Mouse (Mus musculus): ENCODE results near the gene Ubap1. TPM values are rescaled to one million over a fixed set of nuclear protein-coding genes. Genes with fewer than 3 reads are reported as not detected.

Ubap1 gene
- polyA plus RNA-seq, 1 experiment from 2014 or later, result 42.6 TPM

- in situ Hi-C loops (cut with MboI; ENCODE audit: low pct_unique_long_range_greater_than_20kb), result no loop called here
- no peaks in the 10 kb centered on the region for H3K27me3 ChIP-seq
- no peak for DNase-seq (ENCODE audit: low read depth, low spot score)
- no peak for TF ChIP-seq CTCF (IDR thresholded peaks at IDR 0.05)
- ATAC-seq, result no peak
- ChIA-PET POLR2A (no interaction called here), CTCF (interaction anchor here (1.2 to 2.0 kb wide), 4 partner anchors 9 to 41 kb away, joined by 3 to 6 read pairs (median 4); no protein-coding TSS in a partner anchor)
Observed at GRCm38 (mm10) chr4:41407353-41407752, 58.6 kb downstream of the Ubap1 start.

- no peak for TF ChIP-seq CTCF (IDR thresholded peaks at IDR 0.05)
- POLR2A ChIA-PET, result no interaction called here
- H3K27me3 ChIP-seq, result no peaks in the 10 kb centered on the region
- CTCF ChIA-PET, result no interaction called here
- in situ Hi-C loops (cut with MboI; ENCODE audit: low pct_unique_long_range_greater_than_20kb), result no loop called here
- DNase-seq (ENCODE audit: low read depth, low spot score) (no peak), ATAC-seq (no peak)
Observed at GRCm38 (mm10) chr4:41409341-41409740, 60.5 kb downstream of the Ubap1 start.

GRCm38 (mm10) chr4:41416966-41417365, 68.2 kb downstream of the Ubap1 start:
- in situ Hi-C loops (cut with MboI; ENCODE audit: low pct_unique_long_range_greater_than_20kb), result no loop called here
- POLR2A ChIA-PET, result no interaction called here
- CTCF ChIA-PET, result no interaction called here
- DNase-seq (ENCODE audit: low read depth, low spot score) (no peak), ATAC-seq (no peak)
- H3K27me3 ChIP-seq, result no peaks in the 10 kb centered on the region
- no peak for TF ChIP-seq CTCF (IDR thresholded peaks at IDR 0.05)

GRCm38 (mm10) chr4:41438931-41439330, 90.1 kb downstream of the Ubap1 start:
- no peak for DNase-seq (ENCODE audit: low read depth, low spot score)

More at GRCm38 (mm10) chr4:41438931-41439330, 90.1 kb downstream of the Ubap1 start:
- TF ChIP-seq CTCF (IDR thresholded peaks at IDR 0.05), result no peak
- no peaks in the 10 kb centered on the region for H3K27me3 ChIP-seq
- ATAC-seq, result no peak
- CTCF ChIA-PET, result no interaction called here
- in situ Hi-C loops (cut with MboI; ENCODE audit: low pct_unique_long_range_greater_than_20kb), result no loop called here
- POLR2A ChIA-PET, result no interaction called here

Other genes with a start within 250 kb of the Ubap1 start
- 18.8 TPM for gene Nol6, start 224.5 kb upstream of the Ubap1 start, polyA plus RNA-seq (2021)
- gene Ube2r2, start 213.3 kb upstream of the Ubap1 start, polyA plus RNA-seq (2021), result 115 TPM
- 54.1 TPM for gene Ubap2, start 73.9 kb upstream of the Ubap1 start, polyA plus RNA-seq (2021)
- 25.9 TPM for gene Dcaf12, start 34.1 kb upstream of the Ubap1 start, polyA plus RNA-seq (2021)
- gene Kif24, start 115.9 kb downstream of the Ubap1 start, polyA plus RNA-seq (2021), result 3.5 TPM
- gene Nudt2, start 116.2 kb downstream of the Ubap1 start, polyA plus RNA-seq (2021), result 31.0 TPM
- 6.2 TPM for gene AI464131, start 154.1 kb downstream of the Ubap1 start, polyA plus RNA-seq (2021)
- 0.21 TPM for gene 1110017D15Rik, start 168.3 kb downstream of the Ubap1 start, polyA plus RNA-seq (2021)
- gene Fam219a, start 220.5 kb downstream of the Ubap1 start, polyA plus RNA-seq (2021), result 19.3 TPM
- 0.40 TPM for gene Dnaic1, start 220.8 kb downstream of the Ubap1 start, polyA plus RNA-seq (2021)